Mouse (Mus musculus) CH12.LX (cell line): Measurements from ENCODE around the gene Hdc. TPM values are rescaled to one million over a fixed set of nuclear protein-coding genes. Genes with fewer than 3 reads are reported as not detected.

ENCODE experiments used
- DNase-seq: peaks from one replicate; pipeline ENCODE4 v3.0.0-alpha.2; 2013; ENCODE audit errors: extremely low read depth
- H3K27ac ChIP-seq: 2 replicates; pipeline ENCODE4 v1.5.1; 2012; ENCODE audit warnings: low read depth, mild to moderate bottlenecking, control low read depth, moderate library complexity; ENCODE audit not compliant: insufficient read depth
- H3K27me3 ChIP-seq: replicated peaks from 2 replicates; pipeline ENCODE3; 2012; ENCODE audit warnings: inconsistent platforms
- H3K36me3 ChIP-seq, 2 experiments: replicated peaks in 1 of 2; 2 replicates each; pipeline versions ENCODE3 to v1.6.1; 2012; ENCODE audit warnings: inconsistent platforms in 1 of 2, low read length in 1 of 2, mild to moderate bottlenecking in 1 of 2, mixed read lengths in 1 of 2, moderate library complexity in 1 of 2; ENCODE audit not compliant: control insufficient read depth in 1 of 2, insufficient read depth in 1 of 2
- H3K4me1 ChIP-seq, 2 experiments: 2 replicates each; pipeline ENCODE4 v1.6.1; 2012; ENCODE audit warnings: inconsistent platforms in 1 of 2, moderate library complexity in 1 of 2; ENCODE audit not compliant: insufficient read depth in 2 of 2, control insufficient read depth in 1 of 2
- H3K4me2 ChIP-seq: 2 replicates; pipeline ENCODE4 v1.6.1; 2012; ENCODE audit warnings: low read depth, mild to moderate bottlenecking, control low read depth; ENCODE audit not compliant: poor library complexity, insufficient read depth, severe bottlenecking
- H3K4me3 ChIP-seq, 3 experiments: fragments of 150-350 bp in 1 of 3; sonication (generic) in 1 of 3; replicated peaks in 1 of 3; 2 replicates each; pipeline versions ENCODE3 to v1.5.1; 2011 to 2012; ENCODE audit warnings: low read depth in 2 of 3, low read length in 2 of 3, mild to moderate bottlenecking in 2 of 3, moderate library complexity in 2 of 3, control low read depth in 1 of 3, improper control_type of control experiment in 1 of 3, inconsistent platforms in 1 of 3, mixed read lengths in 1 of 3; ENCODE audit not compliant: poor library complexity in 1 of 3
- H3K79me2 ChIP-seq: replicated peaks from 2 replicates; pipeline ENCODE4 v1.6.1; 2012; ENCODE audit warnings: mild to moderate bottlenecking, moderate library complexity; ENCODE audit not compliant: control insufficient read depth, poor library complexity, insufficient read depth, severe bottlenecking; ENCODE audit errors: extremely low read depth
- H3K9ac ChIP-seq: 2 replicates; pipeline ENCODE4 v1.6.1; 2012; ENCODE audit warnings: low read depth, mild to moderate bottlenecking, control low read depth, moderate library complexity; ENCODE audit not compliant: insufficient read depth
- H3K9me3 ChIP-seq: replicated peaks from 2 replicates; pipeline ENCODE3; 2012; ENCODE audit warnings: low read length, inconsistent platforms, mixed read lengths
- BHLHE40 ChIP-seq: IDR thresholded peaks from 2 replicates; pipeline ENCODE4 v1.6.1; 2011; ENCODE audit warnings: mild to moderate bottlenecking, low read depth, low read length, improper control_type of control experiment
- CTCF ChIP-seq, 2 experiments: IDR thresholded peaks in 1 of 2; conservative IDR thresholded peaks in 1 of 2; 2 replicates each; pipeline ENCODE4 v1.5.1; 2011 to 2012; ENCODE audit warnings: low read depth in 2 of 2, low read length in 2 of 2, improper control_type of control experiment in 1 of 2, inconsistent platforms in 1 of 2, mild to moderate bottlenecking in 1 of 2, moderate library complexity in 1 of 2
- E2F4 ChIP-seq: IDR thresholded peaks from 2 replicates; pipeline ENCODE4 v1.6.1; 2011; ENCODE audit warnings: low read depth, low read length, improper control_type of control experiment; ENCODE audit not compliant: insufficient replicate concordance
- EP300 ChIP-seq: IDR thresholded peaks from 2 replicates; pipeline ENCODE4 v1.6.1; 2011; ENCODE audit warnings: low read length, improper control_type of control experiment
- HCFC1 ChIP-seq: IDR thresholded peaks from 2 replicates; pipeline ENCODE4 v1.6.1; 2012; ENCODE audit warnings: low read depth, mild to moderate bottlenecking, inconsistent platforms, low read length, improper control_type of control experiment
- JUND ChIP-seq: conservative IDR thresholded peaks from 2 replicates; pipeline ENCODE4 v1.6.1; 2011; ENCODE audit warnings: low read depth, low read length, improper control_type of control experiment
- MAFK ChIP-seq: IDR thresholded peaks from 2 replicates; pipeline ENCODE4 v1.6.1; 2011; ENCODE audit warnings: low read length, improper control_type of control experiment; ENCODE audit not compliant: insufficient replicate concordance
- MAZ ChIP-seq: IDR thresholded peaks from 2 replicates; pipeline ENCODE4 v1.6.1; 2012; ENCODE audit warnings: low read depth, mild to moderate bottlenecking, inconsistent platforms, low read length, improper control_type of control experiment, moderate library complexity
- MEF2A ChIP-seq: IDR thresholded peaks from 2 replicates; pipeline ENCODE4 v1.6.1; 2014; ENCODE audit warnings: low read depth, mild to moderate bottlenecking, inconsistent platforms, low read length, improper control_type of control experiment, borderline replicate concordance
- MXI1 ChIP-seq: IDR thresholded peaks from 2 replicates; pipeline ENCODE4 v1.6.1; 2011; ENCODE audit warnings: mild to moderate bottlenecking, low read depth, low read length, improper control_type of control experiment
- MYC ChIP-seq: IDR thresholded peaks from 2 replicates; pipeline ENCODE4 v1.6.1; 2011; ENCODE audit warnings: low read depth, mild to moderate bottlenecking, improper control_type of control experiment, low read length
- POLR2A ChIP-seq: IDR thresholded peaks from 2 replicates; pipeline ENCODE4 v1.6.1; 2011; ENCODE audit warnings: low read depth, mild to moderate bottlenecking, improper control_type of control experiment, low read length
- RAD21 ChIP-seq: IDR thresholded peaks from 2 replicates; pipeline ENCODE4 v1.6.1; 2011; ENCODE audit warnings: low read depth, mild to moderate bottlenecking, low read length, improper control_type of control experiment, moderate library complexity
- SIN3A ChIP-seq: IDR thresholded peaks from 2 replicates; pipeline ENCODE4 v1.6.1; 2012; ENCODE audit warnings: low read length, improper control_type of control experiment, inconsistent platforms
- SMC3 ChIP-seq: IDR thresholded peaks from 2 replicates; pipeline ENCODE4 v1.6.1; 2011; ENCODE audit warnings: low read depth, low read length, improper control_type of control experiment
- TCF12 ChIP-seq: IDR thresholded peaks from 2 replicates; pipeline ENCODE4 v1.6.1; 2014; ENCODE audit warnings: low read depth, mild to moderate bottlenecking, inconsistent platforms, low read length, improper control_type of control experiment
- UBTF ChIP-seq: IDR thresholded peaks from 2 replicates; pipeline ENCODE4 v1.6.1; 2012; ENCODE audit warnings: low read depth, mild to moderate bottlenecking, inconsistent platforms, low read length, improper control_type of control experiment, moderate library complexity
- ZKSCAN1 ChIP-seq: IDR thresholded peaks from 2 replicates; pipeline ENCODE4 v1.6.1; 2012; ENCODE audit warnings: low read depth, inconsistent platforms, low read length, improper control_type of control experiment, borderline replicate concordance
- ZNF384 ChIP-seq: IDR thresholded peaks from 2 replicates; pipeline ENCODE4 v1.6.1; 2012; ENCODE audit warnings: low read depth, low read length, improper control_type of control experiment, inconsistent platforms
- dilution Hi-C: fragments of 300-500 bp; cut with MboI; formaldehyde crosslinking; loops from 2 replicates; pipeline ENCODE4 v1.14.3; 2020; ENCODE audit warnings: low sequenced_read_pairs; ENCODE audit not compliant: extremely low pct_unique_long_range_greater_than_20kb, extremely low pct_ligation_motif_present
- in situ Hi-C: fragments of 300-500 bp; cut with MboI; formaldehyde crosslinking; loops from 3 replicates; pipeline ENCODE4 v1.14.3; 2019; ENCODE audit warnings: low sequenced_read_pairs, low pct_ligation_motif_present, low pct_unique_long_range_greater_than_20kb, mixed read lengths
- polyA plus RNA-seq: library from polyadenylated mRNA; unstranded; fragments of >175 nt; gene quantifications from 2 replicates; pipeline ENCODE4 v1.2.1, GENCODE M21; 2012; ENCODE audit warnings: low read depth; ENCODE audit not compliant: insufficient read length
- total RNA-seq, 2 experiments: library from RNA; depleted of rRNA; stranded (reverse); fragments of 300-350 nt in 1 of 2; fragments of >200 nt in 1 of 2; gene quantifications; 2 replicates each; pipeline ENCODE4 v1.2.3; 2012 to 2014

Gene Hdc
- total and polyA plus RNA-seq, 3 experiments = 1.5 to 1.8 (median 1.6) TPM

DNA sequence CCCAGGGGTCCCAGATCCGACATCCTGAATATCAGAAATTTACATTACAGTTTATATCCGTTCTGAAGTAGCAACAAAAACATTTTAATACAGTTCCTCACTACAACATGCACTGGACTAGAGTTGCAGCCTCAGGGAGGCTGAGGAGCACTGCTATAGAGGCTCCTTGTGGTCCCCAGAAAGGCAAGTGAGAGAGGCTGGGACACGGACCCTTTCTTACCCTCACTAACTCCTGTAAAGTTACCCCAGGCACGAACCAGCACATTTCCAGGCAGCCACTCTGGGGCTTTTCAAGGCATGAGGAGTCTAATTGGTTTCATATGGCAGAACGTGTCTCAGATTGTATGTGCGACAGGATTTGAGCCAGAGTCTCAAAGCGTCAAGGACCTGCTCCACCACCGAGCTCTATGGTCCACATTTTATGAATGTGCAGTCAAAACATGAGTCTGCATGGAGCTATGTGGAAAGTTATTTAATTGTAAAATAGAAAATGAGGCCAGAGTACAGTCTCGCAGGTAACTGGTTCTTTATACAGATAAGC, 9.4 kb upstream of the Hdc start:
- no peaks in the 10 kb centered on the region for H3K4me1 ChIP-seq
- no peaks in the 10 kb centered on the region for H3K27me3 ChIP-seq
- no peak overlapping the region for H3K9ac ChIP-seq
- dilution Hi-C loops (no loop called here), in situ Hi-C loops (no loop called here)
- H3K36me3 ChIP-seq = peaks cover 14 to 63% of the 10 kb centered on the region in 2 experiments
- no peaks in the 10 kb centered on the region for H3K79me2 ChIP-seq
- no peak overlapping the region for H3K4me2 ChIP-seq
- no peak for DNase-seq
- TF ChIP-seq MEF2A (no peak), JUND (no peak), MAFK (no peak), MYC (no peak), ZKSCAN1 (no peak), UBTF (no peak), SMC3 (no peak), RAD21 (no peak), E2F4 (no peak), SIN3A (no peak), HCFC1 (no peak), BHLHE40 (no peak)
- peaks cover 4% of the 10 kb centered on the region for H3K9me3 ChIP-seq
- H3K4me3 ChIP-seq = no peak overlapping the region
- H3K27ac ChIP-seq = no peak overlapping the region

DNA sequence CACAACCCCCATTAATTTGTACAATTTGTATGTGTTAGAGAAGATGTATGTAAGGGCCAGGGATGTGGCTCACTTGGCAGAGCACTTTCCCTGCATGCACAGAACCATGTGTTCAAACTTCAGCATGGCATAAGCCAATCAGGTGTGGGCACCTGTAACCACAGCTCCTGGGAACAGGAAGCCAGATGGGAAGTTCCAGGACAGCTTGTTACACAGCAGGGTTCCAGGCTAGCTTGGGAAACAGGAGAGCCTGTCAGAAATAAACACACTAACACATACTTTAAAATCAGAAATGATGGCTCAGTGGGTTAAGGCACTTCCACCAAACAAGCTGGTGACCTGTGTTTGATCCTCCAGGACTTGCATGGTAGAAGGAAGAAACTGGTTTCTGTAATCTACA, 4.0 kb upstream of the Hdc start:
- in situ Hi-C loops = no loop called here

More for the DNA sequence above, 4.0 kb upstream of the Hdc start:
- Histone ChIP-seq H3K27me3 (no peaks in the 10 kb centered on the region), H3K36me3 (peaks cover 3 to 16% of the 10 kb centered on the region in 2 experiments), H3K27ac (no peak overlapping the region), H3K79me2 (no peaks in the 10 kb centered on the region), H3K9ac (no peak overlapping the region), H3K4me1 (no peaks in the 10 kb centered on the region; a peak in 1 of 4 replicates)
- DNase-seq = no peak
- TF ChIP-seq EP300 = no peak
- no peak for TF ChIP-seq MAZ
- TF ChIP-seq SMC3 = no peak
- TF ChIP-seq ZNF384 = no peak
- TF ChIP-seq TCF12 = no peak
- no peak for TF ChIP-seq MXI1
- no peak for TF ChIP-seq E2F4
- TF ChIP-seq CTCF (conservative IDR thresholded peaks at IDR 0.05 in 1 of 2, IDR thresholded peaks at IDR 0.05 in 1 of 2; ENCODE audit: low read depth in 2 of 2, low read length in 2 of 2) = no peak
- no peak for TF ChIP-seq MAFK
- TF ChIP-seq POLR2A = no peak
- TF ChIP-seq, all 38 proteins: peak for 0
- dilution Hi-C loops = no loop called here
- Histone ChIP-seq H3K4me2 (no peak overlapping the region), H3K4me3 (no peak overlapping the region), H3K9me3 (peaks cover 4% of the 10 kb centered on the region)
